Mouse (Mus musculus) lung, postnatal 0 days (tissue): ENCODE data around the gene Bco2.

Source experiments
- CTCF ChIP-seq: IDR thresholded peaks from 2 replicates; pipeline ENCODE4 v1.5.1; 2016; ENCODE audit warnings: antibody characterized with exemption, mild to moderate bottlenecking
- EP300 ChIP-seq: IDR thresholded peaks from 2 replicates; pipeline ENCODE4 v1.6.1; 2016; ENCODE audit warnings: antibody characterized with exemption, mild to moderate bottlenecking, control low read depth

DNA sequence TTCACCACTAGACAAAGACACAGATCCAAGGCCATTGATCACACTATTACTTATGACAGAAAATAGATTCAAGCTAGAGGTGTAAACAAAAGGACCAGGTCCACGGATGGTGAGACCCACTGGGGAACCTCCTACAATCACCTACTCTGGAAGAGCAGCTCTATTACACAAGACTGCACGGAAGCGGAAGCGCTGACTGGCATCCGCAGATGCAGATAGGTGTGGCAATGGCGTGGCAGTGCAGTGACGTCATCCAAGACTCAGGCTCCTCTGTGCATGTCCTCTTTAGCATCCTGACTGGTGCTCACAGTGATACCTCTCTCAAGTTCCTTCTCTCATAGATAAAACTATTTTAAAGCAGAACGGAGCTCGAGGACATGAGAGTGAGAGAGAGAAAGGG lies 38.0 kb upstream of the Bco2 start:
- TF ChIP-seq CTCF (no peak), EP300 (no peak)
